9 mouse cellular contexts compared by ENCODE assay signal in genomic region chr13:8744565-8744964, GRCm38 (mm10).
DNase-seq lines count a peak whose midpoint lies in the region; ATAC-seq and TF ChIP-seq lines count a peak whose summit lies in the region.
"Had no signal": no experiment of that assay in that cellular context is flagged by ENCODE, and none has a peak within 500 bp of the region (broad histone marks: within the 10 kb centered on the region; RNA-seq: fewer than 3 reads in every experiment).

No protein-coding gene starts in this region.

- no peak overlapping the region for H3K4me2 ChIP-seq in stomach, postnatal 0 days (replicated peaks; ENCODE audit: low read depth)

- H3K27me3 ChIP-seq in stomach, postnatal 0 days (ENCODE audit: control insufficient read depth, insufficient read depth, low read length): no peaks in the 10 kb centered on the region

- 48% methylated on average over 3 of the region's 3 CpGs for WGBS in stomach, postnatal 0 days

- H3K4me1 ChIP-seq in stomach, postnatal 0 days (replicated peaks; ENCODE audit: control insufficient read depth, insufficient read depth): no peaks in the 10 kb centered on the region

- peak; percentile 53 for TF ChIP-seq CTCF in left cerebral cortex, adult 2 months (IDR thresholded peaks at IDR 0.05)
- peak; percentile 70 for TF ChIP-seq CTCF in stomach, postnatal 0 days (IDR thresholded peaks at IDR 0.05; ENCODE audit: low read depth)

- H3K9me3 ChIP-seq in stomach, postnatal 0 days (ENCODE audit: control insufficient read depth, low read length): no peaks in the 10 kb centered on the region

- H3K9ac ChIP-seq in stomach, postnatal 0 days (ENCODE audit: low read length): no peak overlapping the region

- TF ChIP-seq EP300 in stomach, postnatal 0 days (optimal IDR thresholded peaks at IDR 0.05): no peak

- DNase-seq in adrenal gland, postnatal 10 days: peak; percentile 35
- DNase-seq in adrenal gland, adult 8-10 months: no peak
- no peak for DNase-seq in left cerebral cortex, adult 2 months (ENCODE audit: extremely low spot score in 1 of 2, low spot score in 2 of 2)
- DNase-seq in left cerebral cortex, postnatal 4 days: no peak
- DNase-seq in adrenal gland, postnatal 14 days: peak; percentile 40
- no peak for DNase-seq in stomach, postnatal 0 days (ENCODE audit: low spot score)
- no peak for DNase-seq in right cerebral cortex, postnatal 14 days

- intact Hi-C loops in left cerebral cortex, adult 2 months (cut with DNase I): no loop called here
- intact Hi-C loops in left cerebral cortex, postnatal 4 days (cut with DNase I): no loop called here

- H3K36me3 ChIP-seq in stomach, postnatal 0 days (ENCODE audit: control insufficient read depth, insufficient read depth, low read length): no peaks in the 10 kb centered on the region

- no peak overlapping the region for H3K27ac ChIP-seq in left cerebral cortex, adult 2 months
- no peak overlapping the region for H3K27ac ChIP-seq in stomach, postnatal 0 days (replicated peaks)
- H3K27ac ChIP-seq: macrophage had no signal

- ATAC-seq in inflammation-experienced regulatory T-cells, adult 6 months: peak; percentile 33
- no peak for ATAC-seq in stomach, postnatal 0 days (ENCODE audit: low FRiP score, low TSS enrichment)

- H3K4me3 ChIP-seq in left cerebral cortex, adult 2 months: no peak overlapping the region
- H3K4me3 ChIP-seq in stomach, postnatal 0 days (ENCODE audit: low read depth, low read length): no peak overlapping the region

Comparison
In these comparisons a context has a peak if more than half of its experiments do, and no peak if none do; other contexts are left out.
1. DNase-seq: peak in adrenal gland, postnatal 10 days (single experiment) and adrenal gland, postnatal 14 days (single experiment); none in adrenal gland, adult 8-10 months (single experiment), left cerebral cortex, adult 2 months (0 of 2), left cerebral cortex, postnatal 4 days (single experiment), stomach, postnatal 0 days (single experiment) and right cerebral cortex, postnatal 14 days (single experiment).